Mouse (Mus musculus) mouse trophoblast stem cell (cell line): ENCODE data around the gene Nanos2.

Experiments
- in situ Hi-C, 2 experiments: fragments of 300-500 bp; cut with MseI, MboI; formaldehyde crosslinking; loops; 2 replicates in 1 of 2; 3 replicates in 1 of 2; pipeline ENCODE4 v1.15.1; 2025

Gene Nanos2

GRCm38 (mm10) chr7:19016042-19016441 is 28.8 kb downstream of the Nanos2 start:
- in situ Hi-C loops = no loop called here

- in situ Hi-C loops = no loop called here
Observed at GRCm38 (mm10) chr7:19017909-19018308, 30.7 kb downstream of the Nanos2 start.

GRCm38 (mm10) chr7:19021048-19021447 is 33.8 kb downstream of the Nanos2 start:
- in situ Hi-C loops = no loop called here

GRCm38 (mm10) chr7:19022189-19022958 is 35.2 kb downstream of the Nanos2 start:
- in situ Hi-C loops = no loop called here

GRCm38 (mm10) chr7:19023357-19023814 is 36.2 kb downstream of the Nanos2 start, which contains the start of gene Foxa3:
TSS of gene Foxa3 (minus strand) at chr7:19023538.
- in situ Hi-C loops = no loop called here

- in situ Hi-C loops = no loop called here
Observed at GRCm38 (mm10) chr7:19024096-19024506, 36.9 kb downstream of the Nanos2 start, which contains the start of gene Sympk. TSS of gene Sympk (plus strand) at chr7:19024377.

- in situ Hi-C loops = no loop called here
Observed at GRCm38 (mm10) chr7:19024581-19025255, 37.5 kb downstream of the Nanos2 start.

- in situ Hi-C loops = no loop called here
Observed at GRCm38 (mm10) chr7:19028067-19028466, 40.9 kb downstream of the Nanos2 start.

GRCm38 (mm10) chr7:19029084-19029653 is 42.0 kb downstream of the Nanos2 start:
- in situ Hi-C loops = no loop called here

GRCm38 (mm10) chr7:19031641-19032040 is 44.4 kb downstream of the Nanos2 start:
- in situ Hi-C loops = no loop called here
